Mouse (Mus musculus) MEL (cell line): ENCODE data around the gene Atxn7. TPM values are rescaled to one million over a fixed set of nuclear protein-coding genes. Genes with fewer than 3 reads are reported as not detected.

ENCODE experiments used
- DNase-seq: peaks from one replicate; pipeline ENCODE4 v3.0.0; 2011; ENCODE audit warnings: low read depth, low spot score
- H3K27ac ChIP-seq: 2 replicates; pipeline ENCODE4 v1.5.1; 2012; ENCODE audit warnings: low read depth, mild to moderate bottlenecking, control low read depth, low read length, moderate library complexity; ENCODE audit not compliant: control insufficient read depth
- H3K27me3 ChIP-seq, 2 experiments: fragments of 150-350 bp in 1 of 2; sonication (generic) in 1 of 2; 2 replicates each; pipeline ENCODE4 v1.6.1; 2012; ENCODE audit warnings: low read length in 2 of 2, mild to moderate bottlenecking in 2 of 2, improper control_type of control experiment in 1 of 2, moderate library complexity in 1 of 2; ENCODE audit not compliant: insufficient read depth in 2 of 2, control insufficient read depth in 1 of 2
- H3K36me3 ChIP-seq, 2 experiments: 2 replicates each; pipeline ENCODE4 v1.6.1; 2012 to 2014; ENCODE audit warnings: low read length in 2 of 2, improper control_type of control experiment in 1 of 2, inconsistent platforms in 1 of 2, mild to moderate bottlenecking in 1 of 2; ENCODE audit not compliant: insufficient read depth in 2 of 2, control insufficient read depth in 1 of 2
- H3K4me1 ChIP-seq, 2 experiments: fragments of 150-350 bp in 1 of 2; sonication (generic) in 1 of 2; 2 replicates each; pipeline ENCODE4 v1.6.1; 2012; ENCODE audit warnings: low read length in 2 of 2, improper control_type of control experiment in 1 of 2, mild to moderate bottlenecking in 1 of 2; ENCODE audit not compliant: insufficient read depth in 2 of 2, control insufficient read depth in 1 of 2
- H3K4me3 ChIP-seq, 2 experiments: fragments of 150-350 bp in 1 of 2; sonication (generic) in 1 of 2; 2 replicates each; pipeline ENCODE4 v1.5.1; 2012; ENCODE audit warnings: low read depth in 2 of 2, low read length in 2 of 2, mild to moderate bottlenecking in 2 of 2, moderate library complexity in 2 of 2, control low read depth in 1 of 2, improper control_type of control experiment in 1 of 2; ENCODE audit not compliant: control insufficient read depth in 1 of 2, insufficient read depth in 1 of 2
- H3K79me2 ChIP-seq: 2 replicates; pipeline ENCODE4 v1.6.1; 2012; ENCODE audit warnings: mild to moderate bottlenecking, low read length, moderate library complexity; ENCODE audit not compliant: control insufficient read depth, poor library complexity, insufficient read depth
- H3K9ac ChIP-seq: 2 replicates; pipeline ENCODE4 v1.6.1; 2012; ENCODE audit warnings: low read depth, mild to moderate bottlenecking, control low read depth, low read length, moderate library complexity; ENCODE audit not compliant: control insufficient read depth, poor library complexity, severe bottlenecking
- H3K9me3 ChIP-seq: fragments of 150-350 bp; sonication (generic); replicated peaks from 2 replicates; pipeline ENCODE4 v1.6.1; 2012; ENCODE audit warnings: mild to moderate bottlenecking, low read length, improper control_type of control experiment, moderate library complexity; ENCODE audit not compliant: insufficient read depth
- BHLHE40 ChIP-seq: IDR thresholded peaks from 2 replicates; pipeline ENCODE4 v1.6.1; 2012; ENCODE audit warnings: low read depth, mild to moderate bottlenecking, inconsistent platforms, low read length, improper control_type of control experiment, borderline replicate concordance
- E2F4 ChIP-seq: IDR thresholded peaks from 2 replicates; pipeline ENCODE4 v1.6.1; 2011; ENCODE audit warnings: low read depth, low read length, improper control_type of control experiment, borderline replicate concordance
- ELF1 ChIP-seq: IDR thresholded peaks from 2 replicates; pipeline ENCODE4 v1.6.1; 2014; ENCODE audit warnings: low read depth, mild to moderate bottlenecking, inconsistent platforms, low read length, improper control_type of control experiment, moderate library complexity
- EP300 ChIP-seq, 2 experiments: IDR thresholded peaks; 2 replicates each; pipeline ENCODE4 v1.6.1; 2011; ENCODE audit warnings: improper control_type of control experiment in 2 of 2, low read length in 2 of 2, low read depth in 1 of 2, mild to moderate bottlenecking in 1 of 2
- KAT2A ChIP-seq: conservative IDR thresholded peaks from 2 replicates; pipeline ENCODE4 v1.6.1; 2012; ENCODE audit warnings: low read depth, low read length, improper control_type of control experiment, inconsistent platforms
- MAFK ChIP-seq: IDR thresholded peaks from 2 replicates; pipeline ENCODE4 v1.6.1; 2011; ENCODE audit warnings: low read depth, mild to moderate bottlenecking, low read length, improper control_type of control experiment, borderline replicate concordance
- MAZ ChIP-seq: IDR thresholded peaks from 2 replicates; pipeline ENCODE4 v1.6.1; 2012; ENCODE audit warnings: low read depth, mild to moderate bottlenecking, inconsistent platforms, low read length, improper control_type of control experiment
- MEF2A ChIP-seq: IDR thresholded peaks from 2 replicates; pipeline ENCODE4 v1.6.1; 2014; ENCODE audit warnings: low read depth, mild to moderate bottlenecking, inconsistent platforms, low read length, improper control_type of control experiment; ENCODE audit not compliant: poor library complexity, insufficient replicate concordance, severe bottlenecking; ENCODE audit errors: extremely low read depth
- MYC ChIP-seq: IDR thresholded peaks from 2 replicates; pipeline ENCODE4 v1.6.1; 2011; ENCODE audit warnings: low read depth, mild to moderate bottlenecking, low read length, improper control_type of control experiment, moderate library complexity
- NELFE ChIP-seq: IDR thresholded peaks from 2 replicates; pipeline ENCODE4 v1.6.1; 2011; ENCODE audit warnings: low read depth, low read length, improper control_type of control experiment
- NRF1 ChIP-seq: IDR thresholded peaks from 2 replicates; pipeline ENCODE4 v1.6.1; 2014; ENCODE audit warnings: low read depth, mild to moderate bottlenecking, inconsistent platforms, low read length, improper control_type of control experiment, moderate library complexity; ENCODE audit not compliant: poor library complexity, insufficient read depth, severe bottlenecking
- POLR2AphosphoS2 ChIP-seq: IDR thresholded peaks from 2 replicates; pipeline ENCODE4 v1.6.1; 2011; ENCODE audit warnings: low read length, improper control_type of control experiment
- POLR2AphosphoS5 ChIP-seq: IDR thresholded peaks from 2 replicates; pipeline ENCODE4 v1.6.1; 2012; ENCODE audit warnings: low read depth, borderline replicate concordance, mild to moderate bottlenecking, inconsistent platforms, low read length, moderate library complexity, mixed read lengths
- RAD21 ChIP-seq: IDR thresholded peaks from 2 replicates; pipeline ENCODE4 v1.6.1; 2011; ENCODE audit warnings: mild to moderate bottlenecking, low read depth, low read length, improper control_type of control experiment
- RCOR1 ChIP-seq: IDR thresholded peaks from 2 replicates; pipeline ENCODE4 v1.6.1; 2012; ENCODE audit warnings: low read depth, mild to moderate bottlenecking, inconsistent platforms, low read length, improper control_type of control experiment
- TCF12 ChIP-seq: IDR thresholded peaks from 2 replicates; pipeline ENCODE4 v1.6.1; 2014; ENCODE audit warnings: low read depth, mild to moderate bottlenecking, inconsistent platforms, low read length, improper control_type of control experiment, moderate library complexity
- ZMIZ1 ChIP-seq: IDR thresholded peaks from 2 replicates; pipeline ENCODE4 v1.6.1; 2012; ENCODE audit warnings: low read depth, mild to moderate bottlenecking, inconsistent platforms, low read length, improper control_type of control experiment, moderate library complexity
- ZNF384 ChIP-seq: IDR thresholded peaks from 2 replicates; pipeline ENCODE4 v1.6.1; 2012; ENCODE audit warnings: low read depth, mild to moderate bottlenecking, inconsistent platforms, low read length, improper control_type of control experiment
- polyA plus RNA-seq, 2 experiments: library from polyadenylated mRNA; stranded (reverse) in 1 of 2; unstranded in 1 of 2; fragments of >175 nt in 1 of 2; fragments of >200 nt in 1 of 2; gene quantifications; 2 replicates each; pipeline versions ENCODE4 v1.2.1 to v1.2.4; 2012; ENCODE audit warnings: low replicate concordance in 2 of 2, low read depth in 1 of 2; ENCODE audit not compliant: insufficient read length in 2 of 2, insufficient read depth in 1 of 2, missing spikeins in 1 of 2
- total RNA-seq: library from RNA; depleted of rRNA; stranded (reverse); fragments of 300-350 nt; gene quantifications from 2 replicates; pipeline ENCODE4 v1.2.3, GENCODE M21; 2012

Atxn7 gene
- total and polyA plus RNA-seq, 3 experiments, result 2.3 to 7.7 TPM; not detected in 1

DNA sequence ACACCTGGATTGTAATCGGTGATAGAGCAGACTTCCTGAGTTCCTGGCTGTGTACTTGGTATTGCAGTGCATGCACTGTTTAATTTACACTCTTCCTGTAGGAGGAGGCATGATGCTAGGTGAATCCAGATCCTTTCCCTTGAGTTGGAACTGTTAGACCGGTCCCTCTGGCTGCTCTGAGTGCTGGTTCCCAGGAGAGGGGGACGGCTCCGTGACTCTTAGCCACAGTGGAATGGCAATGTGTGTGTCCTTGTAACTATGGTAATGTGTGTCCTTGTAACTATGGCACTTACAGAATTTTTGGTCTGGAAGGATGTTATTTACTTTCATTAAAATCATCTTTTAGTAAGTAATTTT is 103.9 kb downstream of the Atxn7 start:
- no peak overlapping the region for H3K4me3 ChIP-seq
- H3K4me1 ChIP-seq, result peaks cover 2 to 11% of the 10 kb centered on the region in 2 experiments; a peak in 3 of 4 replicates
- TF ChIP-seq MYC (no peak), ZMIZ1 (no peak), POLR2AphosphoS2 (no peak)
- no peaks in the 10 kb centered on the region for H3K9me3 ChIP-seq
- no peak overlapping the region for H3K9ac ChIP-seq
- no peaks in the 10 kb centered on the region for H3K27me3 ChIP-seq
- no peaks in the 10 kb centered on the region for H3K79me2 ChIP-seq
- DNase-seq, result no peak
- H3K27ac ChIP-seq, result no peak overlapping the region
- H3K36me3 ChIP-seq, result peaks cover 0 to 12% of the 10 kb centered on the region in 2 experiments; a peak in 2 of 4 replicates

DNA sequence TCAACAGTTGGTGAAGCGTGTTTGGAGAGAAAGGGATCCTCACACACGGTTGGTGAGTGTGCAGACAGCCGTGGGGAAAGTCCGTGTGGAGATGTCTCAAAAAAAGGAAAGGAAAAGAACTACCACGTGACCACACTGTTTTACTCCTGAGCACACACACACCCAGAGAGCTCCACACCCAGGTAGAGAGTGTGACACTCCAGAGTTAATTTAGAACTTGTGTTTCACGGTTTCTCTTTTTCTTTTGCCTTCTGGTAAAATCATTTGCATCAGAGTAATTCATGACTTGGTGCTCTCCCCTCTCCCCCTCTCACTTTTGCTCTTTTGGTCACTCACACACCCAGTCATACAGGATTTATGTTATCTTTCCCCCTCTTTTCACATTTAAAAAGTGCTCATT is 105.0 kb downstream of the Atxn7 start:
- Histone ChIP-seq H3K27me3 (no peaks in the 10 kb centered on the region), H3K36me3 (peaks cover 0 to 12% of the 10 kb centered on the region in 2 experiments; a peak in 2 of 4 replicates), H3K27ac (no peak overlapping the region), H3K4me3 (no peak overlapping the region), H3K9me3 (no peaks in the 10 kb centered on the region), H3K9ac (no peak overlapping the region), H3K4me1 (peaks cover 2 to 11% of the 10 kb centered on the region in 2 experiments; a peak in 3 of 4 replicates), H3K79me2 (no peaks in the 10 kb centered on the region)
- DNase-seq, result no peak
- TF ChIP-seq TCF12, result no peak
- TF ChIP-seq RAD21, result no peak
- no peak for TF ChIP-seq NRF1
- no peak for TF ChIP-seq MEF2A
- no peak for TF ChIP-seq E2F4
- TF ChIP-seq NELFE, result no peak

DNA sequence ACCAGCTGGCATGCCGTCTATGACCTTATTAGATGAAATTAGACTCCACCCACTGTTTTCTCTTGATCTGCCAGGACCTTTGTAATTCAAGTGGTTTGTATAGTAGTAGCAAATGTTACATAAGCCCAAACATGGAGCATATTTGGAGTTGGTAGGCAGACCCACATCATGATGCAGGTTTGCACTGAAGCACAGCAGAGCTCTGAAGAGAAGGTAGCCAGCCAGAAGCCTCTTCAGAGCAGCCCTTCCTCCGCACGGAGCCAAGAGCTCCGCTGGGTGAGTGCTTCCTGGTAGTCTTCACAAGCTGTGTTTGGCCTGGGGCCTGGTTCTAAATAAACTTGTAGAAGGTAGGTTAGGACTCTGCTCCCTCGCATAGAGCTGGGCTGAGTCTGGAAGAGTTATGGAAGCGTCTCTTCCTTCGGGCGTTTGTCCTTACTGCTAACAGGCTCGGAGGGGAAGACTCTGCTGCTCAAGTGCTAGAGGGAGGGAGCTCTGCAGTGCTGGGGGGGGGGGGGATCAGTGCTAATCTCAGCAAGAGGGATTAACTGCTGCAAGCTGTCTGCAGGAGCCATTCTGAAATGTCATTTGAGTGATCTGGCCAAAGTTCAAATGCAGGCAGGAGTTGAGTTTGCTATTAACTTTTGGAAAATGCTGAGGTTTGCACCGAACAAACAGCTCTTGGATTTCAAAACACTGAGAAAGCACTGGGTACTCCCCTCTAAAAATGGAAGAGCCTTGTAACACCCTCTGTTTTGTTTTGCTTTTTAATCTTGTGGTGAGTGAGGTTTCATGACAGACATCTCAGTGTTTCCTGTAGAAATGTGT is 106.6 kb downstream of the Atxn7 start:
- DNase-seq, result peak; percentile 45
- no peaks in the 10 kb centered on the region for H3K27me3 ChIP-seq
- TF ChIP-seq ELF1 (no peak), MAZ (no peak), MAFK (no peak), ZNF384 (no peak), KAT2A (no peak), POLR2AphosphoS5 (no peak), MYC (no peak), BHLHE40 (no peak), RCOR1 (no peak), EP300 (IDR thresholded peaks at IDR 0.05; ENCODE audit: low read depth in 1 of 2, low read length in 2 of 2) (no peak)
- H3K9ac ChIP-seq, result no peak overlapping the region
- H3K4me3 ChIP-seq, result no peak overlapping the region
- peaks cover 0 to 12% of the 10 kb centered on the region in 2 experiments; a peak in 2 of 4 replicates for H3K36me3 ChIP-seq
- H3K27ac ChIP-seq, result no peak overlapping the region; the same call in 1 of the 2 replicates
- peaks cover 2 to 11% of the 10 kb centered on the region in 2 experiments; a peak in 3 of 4 replicates for H3K4me1 ChIP-seq
- H3K9me3 ChIP-seq, result no peaks in the 10 kb centered on the region
- no peaks in the 10 kb centered on the region for H3K79me2 ChIP-seq
